Mouse (Mus musculus) neural tube, embryonic 14.5 days (tissue): ENCODE measurements around the gene Ncln. TPM values are rescaled to one million over a fixed set of nuclear protein-coding genes. Genes with fewer than 3 reads are reported as not detected.
"Not testable (repeated sequence)": the region's sequence is repeated elsewhere in the genome, so short reads cannot be mapped to it uniquely, and the experiment has no call there.

Experiments
- ATAC-seq: fragments of 200-750 bp; cut with Nextera tagmentation; 2 replicates; pipeline ENCODE4 v1.8.0; 2017; ENCODE audit warnings: low read depth, mild to moderate bottlenecking, moderate TSS enrichment, moderate library complexity
- H3K27ac ChIP-seq: fragments of 300-500 bp; sonication (generic); 2 replicates; pipeline ENCODE4 v1.5.1; 2014; ENCODE audit warnings: low read depth, mild to moderate bottlenecking, control low read depth, low read length, moderate library complexity, mixed read lengths
- H3K27me3 ChIP-seq: fragments of 300-500 bp; sonication (generic); 2 replicates; pipeline ENCODE4 v1.6.1; 2014; ENCODE audit warnings: low read length; ENCODE audit not compliant: control insufficient read depth, insufficient read depth
- H3K36me3 ChIP-seq: fragments of 300-500 bp; sonication (generic); 2 replicates; pipeline ENCODE4 v1.6.1; 2014; ENCODE audit warnings: low read length, mixed read lengths; ENCODE audit not compliant: control insufficient read depth, insufficient read depth
- H3K4me1 ChIP-seq: fragments of 300-500 bp; sonication (generic); 2 replicates; pipeline ENCODE4 v1.6.1; 2014; ENCODE audit warnings: low read length; ENCODE audit not compliant: control insufficient read depth, insufficient read depth
- H3K4me2 ChIP-seq: fragments of 300-500 bp; sonication (generic); 2 replicates; pipeline ENCODE4 v1.6.1; 2014; ENCODE audit warnings: mild to moderate bottlenecking, low read depth, low read length, control low read depth
- H3K4me3 ChIP-seq: fragments of 300-500 bp; sonication (generic); 2 replicates; pipeline ENCODE4 v1.5.1; 2014; ENCODE audit warnings: low read depth, low read length, control low read depth, mixed read lengths
- H3K9ac ChIP-seq: fragments of 300-500 bp; sonication (generic); replicated peaks from 2 replicates; pipeline ENCODE4 v1.6.1; 2014; ENCODE audit warnings: low read depth, mild to moderate bottlenecking, control low read depth, low read length, mixed read lengths
- H3K9me3 ChIP-seq: fragments of 300-500 bp; sonication (generic); 2 replicates; pipeline ENCODE4 v1.6.1; 2016; ENCODE audit warnings: low read length; ENCODE audit not compliant: control insufficient read depth
- WGBS: fragments of 180-500 bp; shearing (Covaris S2); extraction: QIAGEN DNeasy Blood & Tissue Kit; methylation state at CpG from one replicate; pipeline ENCODE4 v1.1.7; 2014; 5-methylcytosine and 5-hydroxymethylcytosine counted together
- polyA plus RNA-seq: library from polyadenylated mRNA; unstranded; fragments of >200 nt; fragmentation: Nextera tagmentation; extraction: Ambion mirVana; gene quantifications from 2 replicates; pipeline ENCODE4 v1.2.1, GENCODE M21; 2014

Ncln gene
- polyA plus RNA-seq, 1 experiment from 2014 or later = 62.7 TPM

GRCm38 (mm10) chr10:81454106-81454505 is 42.1 kb downstream of the Ncln start:
- no peaks in the 10 kb centered on the region for H3K36me3 ChIP-seq
- no peaks in the 10 kb centered on the region for H3K9me3 ChIP-seq
- H3K4me3 ChIP-seq = no peak overlapping the region
- H3K27me3 ChIP-seq = peaks cover 30% of the 10 kb centered on the region
- H3K27ac ChIP-seq = no peak overlapping the region
- peaks cover 2% of the 10 kb centered on the region; the same call in 1 of the 2 replicates for H3K4me1 ChIP-seq
- ATAC-seq = no peak
- no peak overlapping the region for H3K4me2 ChIP-seq
- 70% methylated on average over 2 of the region's 2 CpGs for WGBS
- H3K9ac ChIP-seq = no peak overlapping the region

GRCm38 (mm10) chr10:81452947-81453288 is 43.3 kb downstream of the Ncln start:
- Histone ChIP-seq H3K36me3 (no peaks in the 10 kb centered on the region), H3K4me1 (peaks cover 2% of the 10 kb centered on the region; the same call in 1 of the 2 replicates), H3K27me3 (peaks cover 30% of the 10 kb centered on the region), H3K9me3 (no peaks in the 10 kb centered on the region), H3K4me3 (no peak overlapping the region), H3K9ac (no peak overlapping the region), H3K4me2 (no peak overlapping the region), H3K27ac (no peak overlapping the region)
- 3% methylated on average over 14 of the region's 14 CpGs for WGBS
- ATAC-seq = no peak

GRCm38 (mm10) chr10:81452237-81452946 is 43.8 kb downstream of the Ncln start:
- WGBS = 10% methylated on average over 34 of the region's 36 CpGs
- Histone ChIP-seq H3K4me2 (no peak overlapping the region), H3K36me3 (no peaks in the 10 kb centered on the region)

GRCm38 (mm10) chr10:81451365-81451745 is 44.8 kb downstream of the Ncln start:
- Histone ChIP-seq H3K4me1 (peaks cover 2% of the 10 kb centered on the region; the same call in 1 of the 2 replicates), H3K4me3 (no peak overlapping the region), H3K27ac (no peak overlapping the region), H3K4me2 (no peak overlapping the region), H3K36me3 (no peaks in the 10 kb centered on the region), H3K9me3 (no peaks in the 10 kb centered on the region), H3K9ac (no peak overlapping the region), H3K27me3 (peaks cover 24% of the 10 kb centered on the region)
- no peak for ATAC-seq
- WGBS = 64% methylated on average over 6 of the region's 6 CpGs

More at GRCm38 (mm10) chr10:81452237-81452946, 43.8 kb downstream of the Ncln start:
- H3K9ac ChIP-seq = no peak overlapping the region
- H3K4me1 ChIP-seq = peaks cover 2% of the 10 kb centered on the region; the same call in 1 of the 2 replicates
- peaks cover 27% of the 10 kb centered on the region for H3K27me3 ChIP-seq
- no peak overlapping the region for H3K27ac ChIP-seq
- H3K4me3 ChIP-seq = no peak overlapping the region
- no peaks in the 10 kb centered on the region for H3K9me3 ChIP-seq
- no peak for ATAC-seq

GRCm38 (mm10) chr10:81450641-81451364 is 45.4 kb downstream of the Ncln start:
- Histone ChIP-seq H3K27ac (no peak overlapping the region), H3K4me1 (peaks cover 2% of the 10 kb centered on the region; the same call in 1 of the 2 replicates), H3K9me3 (no peaks in the 10 kb centered on the region), H3K4me2 (no peak overlapping the region), H3K27me3 (peaks cover 23% of the 10 kb centered on the region), H3K36me3 (no peaks in the 10 kb centered on the region), H3K9ac (no peak overlapping the region), H3K4me3 (no peak overlapping the region)
- ATAC-seq = no peak
- WGBS = 58% methylated on average over 9 of the region's 9 CpGs

- H3K27ac ChIP-seq = no peak overlapping the region
- no peak overlapping the region for H3K9ac ChIP-seq
- 5% methylated on average over 7 of the region's 7 CpGs for WGBS
- peaks cover 2% of the 10 kb centered on the region; the same call in 1 of the 2 replicates for H3K4me1 ChIP-seq
- H3K9me3 ChIP-seq = no peaks in the 10 kb centered on the region
- ATAC-seq = peak; percentile 87; the same call in 1 of the 2 replicates
- peaks cover 21% of the 10 kb centered on the region for H3K27me3 ChIP-seq
- no peaks in the 10 kb centered on the region for H3K36me3 ChIP-seq
- H3K4me2 ChIP-seq = no peak overlapping the region
- H3K4me3 ChIP-seq = no peak overlapping the region
Observed at GRCm38 (mm10) chr10:81450140-81450539, 46.1 kb downstream of the Ncln start.

- ATAC-seq, H3K36me3 ChIP-seq, H3K27ac ChIP-seq, H3K9ac ChIP-seq, H3K4me1 ChIP-seq, H3K9me3 ChIP-seq, H3K27me3 ChIP-seq, H3K4me2 ChIP-seq, H3K4me3 ChIP-seq: not testable (repeated sequence)
- 36% methylated on average over 2 of the region's 2 CpGs for WGBS
Observed at GRCm38 (mm10) chr10:81445516-81445915, 50.7 kb downstream of the Ncln start.

- Histone ChIP-seq H3K36me3 (no peaks in the 10 kb centered on the region), H3K4me2 (no peak overlapping the region), H3K27ac (no peak overlapping the region), H3K4me3 (no peak overlapping the region), H3K9me3 (no peaks in the 10 kb centered on the region), H3K27me3 (no peaks in the 10 kb centered on the region), H3K4me1 (no peaks in the 10 kb centered on the region), H3K9ac (no peak overlapping the region)
- no peak for ATAC-seq
Observed at GRCm38 (mm10) chr10:81441019-81441418, 55.2 kb downstream of the Ncln start.
